In the genomic region with DNA sequence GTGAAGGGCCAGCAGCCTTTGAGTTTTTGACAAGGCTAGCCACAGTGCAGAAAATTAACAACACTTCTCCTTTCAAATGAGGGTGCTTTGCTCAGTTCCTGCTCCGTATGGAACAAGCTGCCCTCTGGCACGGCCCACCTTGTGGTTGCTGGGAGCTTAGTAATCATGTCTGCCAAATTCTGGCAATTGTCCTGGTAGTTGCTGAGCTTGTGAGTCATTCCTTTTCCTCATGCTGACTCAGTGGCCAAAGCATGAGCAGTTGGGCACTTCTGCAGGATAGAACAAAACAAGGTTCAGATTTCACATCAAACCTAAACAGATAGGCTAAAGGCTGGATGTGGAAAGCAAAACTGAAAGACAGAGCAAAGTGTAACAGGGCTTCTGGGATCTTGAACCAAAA, we compare ENCODE assay signal across 10 mouse cellular contexts. TPM values are rescaled to one million over a fixed set of nuclear protein-coding genes. Genes with fewer than 3 reads are reported as not detected.
DNase-seq lines count a peak whose midpoint lies in the region; ATAC-seq lines count a peak whose summit lies in the region.
"Had no signal": no experiment of that assay in that cellular context is flagged by ENCODE, and none has a peak within 500 bp of the region (broad histone marks: within the 10 kb centered on the region; RNA-seq: fewer than 3 reads in every experiment).

No protein-coding gene starts in this region.

- WGBS in hindbrain, embryonic 15.5 days, result 59% methylated on average over 2 of the region's 2 CpGs
- WGBS in hindbrain, embryonic 12.5 days, result 67% methylated on average over 2 of the region's 2 CpGs

- DNase-seq in MN1 (ENCODE audit: low spot score), result peak; percentile 85
- peak; percentile 80 for DNase-seq in cerebellum, adult 9-10 months
- DNase-seq in heart, postnatal 14 days, result peak; percentile 16 to 25
- peak; percentile 68 to 80 for DNase-seq in lung, adult 18-20 months
- DNase-seq in spleen, postnatal 14 days (ENCODE audit: low spot score in 2 of 2), result no peak
- DNase-seq in thymus, postnatal 25 days, result no peak

- no peaks in the 10 kb centered on the region for H3K36me3 ChIP-seq in hindbrain, embryonic 15.5 days
- H3K36me3 ChIP-seq in hindbrain, embryonic 12.5 days, result no peaks in the 10 kb centered on the region
- H3K36me3 ChIP-seq: G1E had no signal

- no peaks in the 10 kb centered on the region for H3K9me3 ChIP-seq in hindbrain, embryonic 15.5 days
- H3K9me3 ChIP-seq in hindbrain, embryonic 12.5 days (replicated peaks), result no peaks in the 10 kb centered on the region
- H3K9me3 ChIP-seq: G1E; megakaryocyte, embryonic 14.5 days had no signal

- intact Hi-C loops in heart, postnatal 14 days (cut with DNase I), result no loop called here

- H3K4me1 ChIP-seq in hindbrain, embryonic 15.5 days (replicated peaks), result no peaks in the 10 kb centered on the region
- no peaks in the 10 kb centered on the region for H3K4me1 ChIP-seq in hindbrain, embryonic 12.5 days

- peak; percentile 51; the same call in 1 of the 2 replicates for ATAC-seq in hindbrain, embryonic 15.5 days (ENCODE audit: low FRiP score, low read depth)
- no peak for ATAC-seq in hindbrain, embryonic 12.5 days (ENCODE audit: low FRiP score)

- H3K27me3 ChIP-seq in hindbrain, embryonic 15.5 days, result no peaks in the 10 kb centered on the region
- H3K27me3 ChIP-seq in hindbrain, embryonic 12.5 days, result no peaks in the 10 kb centered on the region
- H3K27me3 ChIP-seq: megakaryocyte, embryonic 14.5 days had no signal

- H3K4me3 ChIP-seq in hindbrain, embryonic 15.5 days, result no peak overlapping the region
- H3K4me3 ChIP-seq in hindbrain, embryonic 12.5 days, result no peak overlapping the region
- H3K4me3 ChIP-seq: megakaryocyte, embryonic 14.5 days had no signal

- no peak overlapping the region for H3K27ac ChIP-seq in hindbrain, embryonic 15.5 days (replicated peaks)
- no peak overlapping the region for H3K27ac ChIP-seq in hindbrain, embryonic 12.5 days

- no peak overlapping the region for H3K9ac ChIP-seq in hindbrain, embryonic 15.5 days
- H3K9ac ChIP-seq in hindbrain, embryonic 12.5 days, result no peak overlapping the region

- H3K4me2 ChIP-seq in hindbrain, embryonic 15.5 days, result no peak overlapping the region
- no peak overlapping the region for H3K4me2 ChIP-seq in hindbrain, embryonic 12.5 days (replicated peaks)

RNA-seq across cellular contexts. Expression of a gene that starts 31.6 kb away (rescaled TPM):
- 10.6 and 11.2 TPM in 2 replicates for polyA plus RNA-seq in hindbrain, embryonic 15.5 days (2015; fragmentation: Nextera tagmentation; extraction: Ambion mirVana)
- polyA plus RNA-seq in hindbrain, embryonic 12.5 days (2016; fragmentation: Nextera tagmentation; extraction: Ambion mirVana), result 18.6 and 22.0 TPM in 2 replicates
- 1 to 10 TPM; 6.9 to 8.3 TPM for total RNA-seq in heart, postnatal 14 days (2021)

Comparison
In these comparisons a context has a peak if more than half of its experiments do, and no peak if none do; other contexts are left out.
1. DNase-seq: peak in MN1 (single experiment), cerebellum, adult 9-10 months (single experiment), heart, postnatal 14 days (2 of 2) and lung, adult 18-20 months (2 of 2); none in spleen, postnatal 14 days (0 of 2) and thymus, postnatal 25 days (single experiment).